Mouse (Mus musculus): ENCODE results near the gene Lcp2.

GRCm38 (mm10) chr11:34048375-34049124 lies 1.8 kb downstream of the Lcp2 start:
- no peak for TF ChIP-seq EP300 (IDR thresholded peaks at IDR 0.05; ENCODE audit: insufficient read depth, low read depth, low read length)
- no peak for TF ChIP-seq CTCF (IDR thresholded peaks at IDR 0.05; ENCODE audit: low read depth, low read length)

Data from ES-Bruce4 (cell line).